Mouse (Mus musculus): Measurements from ENCODE around the gene Spats2l. TPM values are rescaled to one million over a fixed set of nuclear protein-coding genes. Genes with fewer than 3 reads are reported as not detected.

Spats2l gene
- polyA plus RNA-seq, 1 experiment = 1.6 TPM

- H3K4me3 ChIP-seq (replicated peaks; ENCODE audit: control insufficient read depth, low read depth, low read length) = peak overlapping the region; percentile 80
- under 1% methylated on average over 65 of the region's 65 CpGs for WGBS
- H3K27ac ChIP-seq (ENCODE audit: control insufficient read depth, insufficient read depth, low read depth, low read length, poor library complexity) = peak overlapping the region; percentile 48
- no peaks in the 10 kb centered on the region; the same call in 1 of the 2 replicates for H3K4me1 ChIP-seq (ENCODE audit: control insufficient read depth, insufficient read depth, low read length)
- TF ChIP-seq CTCF (IDR thresholded peaks at IDR 0.05; ENCODE audit: control insufficient read depth, insufficient read depth, low read length) (peak; percentile 75), POLR2A (IDR thresholded peaks at IDR 0.05; ENCODE audit: borderline replicate concordance, control insufficient read depth, low read depth, low read length) (peak; percentile 91)
Measured at GRCm38 (mm10) chr1:57969327-57970271, 195.6 kb downstream of the Spats2l start.

GRCm38 (mm10) chr1:57971588-57971987 lies 197.6 kb downstream of the Spats2l start:
- Histone ChIP-seq H3K27ac (ENCODE audit: control insufficient read depth, insufficient read depth, low read depth, low read length, poor library complexity) (no peak overlapping the region), H3K4me3 (replicated peaks; ENCODE audit: control insufficient read depth, low read depth, low read length) (no peak overlapping the region), H3K4me1 (ENCODE audit: control insufficient read depth, insufficient read depth, low read length) (no peaks in the 10 kb centered on the region; the same call in 1 of the 2 replicates)
- WGBS = 15% methylated on average over 2 of the region's 2 CpGs
- TF ChIP-seq CTCF (IDR thresholded peaks at IDR 0.05; ENCODE audit: control insufficient read depth, insufficient read depth, low read length) (no peak), POLR2A (IDR thresholded peaks at IDR 0.05; ENCODE audit: borderline replicate concordance, control insufficient read depth, low read depth, low read length) (no peak)

- no peaks in the 10 kb centered on the region; the same call in 1 of the 2 replicates for H3K4me1 ChIP-seq (ENCODE audit: control insufficient read depth, insufficient read depth, low read length)
- TF ChIP-seq CTCF (IDR thresholded peaks at IDR 0.05; ENCODE audit: control insufficient read depth, insufficient read depth, low read length) (no peak), POLR2A (IDR thresholded peaks at IDR 0.05; ENCODE audit: borderline replicate concordance, control insufficient read depth, low read depth, low read length) (no peak)
- 68% methylated on average over 3 of the region's 3 CpGs for WGBS
- no peak overlapping the region for H3K27ac ChIP-seq (ENCODE audit: control insufficient read depth, insufficient read depth, low read depth, low read length, poor library complexity)
- H3K4me3 ChIP-seq (replicated peaks; ENCODE audit: control insufficient read depth, low read depth, low read length) = no peak overlapping the region
Measured at GRCm38 (mm10) chr1:57976860-57977259, 202.9 kb downstream of the Spats2l start.

GRCm38 (mm10) chr1:57989052-57989600 lies 215.2 kb downstream of the Spats2l start:
- no peak overlapping the region for H3K27ac ChIP-seq (ENCODE audit: control insufficient read depth, insufficient read depth, low read depth, low read length, poor library complexity)
- TF ChIP-seq POLR2A (IDR thresholded peaks at IDR 0.05; ENCODE audit: borderline replicate concordance, control insufficient read depth, low read depth, low read length) (no peak), CTCF (IDR thresholded peaks at IDR 0.05; ENCODE audit: control insufficient read depth, insufficient read depth, low read length) (no peak)
- 59% methylated on average over 6 of the region's 6 CpGs for WGBS
- no peaks in the 10 kb centered on the region for H3K4me1 ChIP-seq (ENCODE audit: control insufficient read depth, insufficient read depth, low read length)
- no peak overlapping the region for H3K4me3 ChIP-seq (replicated peaks; ENCODE audit: control insufficient read depth, low read depth, low read length)

GRCm38 (mm10) chr1:57991277-57991676 lies 217.3 kb downstream of the Spats2l start:
- H3K4me1 ChIP-seq (ENCODE audit: control insufficient read depth, insufficient read depth, low read length) = no peaks in the 10 kb centered on the region; the same call in 1 of the 2 replicates
- no peak for TF ChIP-seq POLR2A (IDR thresholded peaks at IDR 0.05; ENCODE audit: borderline replicate concordance, control insufficient read depth, low read depth, low read length)
- 71% methylated on average over 2 of the region's 2 CpGs for WGBS
- H3K4me3 ChIP-seq (replicated peaks; ENCODE audit: control insufficient read depth, low read depth, low read length) = no peak overlapping the region
- no peak overlapping the region for H3K27ac ChIP-seq (ENCODE audit: control insufficient read depth, insufficient read depth, low read depth, low read length, poor library complexity)

- TF ChIP-seq CTCF (IDR thresholded peaks at IDR 0.05; ENCODE audit: control insufficient read depth, insufficient read depth, low read length) (no peak), POLR2A (IDR thresholded peaks at IDR 0.05; ENCODE audit: borderline replicate concordance, control insufficient read depth, low read depth, low read length) (peak; percentile 49; the same call in 1 of the 2 replicates)
- WGBS = 7% methylated on average over 30 of the region's 30 CpGs
- Histone ChIP-seq H3K27ac (ENCODE audit: control insufficient read depth, insufficient read depth, low read depth, low read length, poor library complexity) (peak within 1 kb of the TSS; percentile 77), H3K4me1 (ENCODE audit: control insufficient read depth, insufficient read depth, low read length) (no peaks in the 10 kb centered on the region; the same call in 1 of the 2 replicates), H3K4me3 (replicated peaks; ENCODE audit: control insufficient read depth, low read depth, low read length) (peak within 1 kb of the TSS; percentile 94)
Measured at GRCm38 (mm10) chr1:57995432-57996132, 221.6 kb downstream of the Spats2l start, which contains the start of gene Sgo2a. TSS of gene Sgo2a (plus strand) at chr1:57995971.

- no peak for TF ChIP-seq POLR2A (IDR thresholded peaks at IDR 0.05; ENCODE audit: borderline replicate concordance, control insufficient read depth, low read depth, low read length)
- under 1% methylated on average over 29 of the region's 29 CpGs for WGBS
- Histone ChIP-seq H3K4me3 (replicated peaks; ENCODE audit: control insufficient read depth, low read depth, low read length) (peak overlapping the region; percentile 94), H3K4me1 (ENCODE audit: control insufficient read depth, insufficient read depth, low read length) (no peaks in the 10 kb centered on the region; the same call in 1 of the 2 replicates), H3K27ac (ENCODE audit: control insufficient read depth, insufficient read depth, low read depth, low read length, poor library complexity) (peak overlapping the region; percentile 77)
Measured at GRCm38 (mm10) chr1:57996133-57996615, 222.2 kb downstream of the Spats2l start.

Other genes starting within 250 kb of the Spats2l start
- 7.0 and 12.0 TPM in 2 replicates for gene Sgo2a, start 221.8 kb downstream of the Spats2l start, polyA plus RNA-seq (2011; ENCODE audit: insufficient read depth, insufficient read length, low replicate concordance, missing spikeins)
- 8.2 and 8.8 TPM in 2 replicates for gene Kctd18, start 244.8 kb downstream of the Spats2l start, polyA plus RNA-seq (2011; ENCODE audit: insufficient read depth, insufficient read length, low replicate concordance, missing spikeins)

All from bone marrow, adult 2 months (tissue).